Mouse (Mus musculus) layer of hippocampus, adult 18-20 months (tissue): ENCODE data around the gene Snx18. TPM values are rescaled to one million over a fixed set of nuclear protein-coding genes. Genes with fewer than 3 reads are reported as not detected.
A peak's percentile ranks its signal among the peaks of the same experiment; 100 is the strongest.

ENCODE experiments used
- DNase-seq, 2 experiments: peaks; one replicate each; pipeline ENCODE4 v3.0.0; 2022; ENCODE audit warnings: low spot score in 2 of 2
- total RNA-seq, 2 experiments: library from RNA; stranded (reverse); gene quantifications; 2 replicates each; pipeline ENCODE4 v1.2.3; 2021

Snx18 gene
- total RNA-seq, 2 experiments from 2014 or later = 22.7 to 23.5 TPM

GRCm38 (mm10) chr13:113572046-113572686 is 46.2 kb downstream of the Snx18 start:
- DNase-seq = no peak

DNA sequence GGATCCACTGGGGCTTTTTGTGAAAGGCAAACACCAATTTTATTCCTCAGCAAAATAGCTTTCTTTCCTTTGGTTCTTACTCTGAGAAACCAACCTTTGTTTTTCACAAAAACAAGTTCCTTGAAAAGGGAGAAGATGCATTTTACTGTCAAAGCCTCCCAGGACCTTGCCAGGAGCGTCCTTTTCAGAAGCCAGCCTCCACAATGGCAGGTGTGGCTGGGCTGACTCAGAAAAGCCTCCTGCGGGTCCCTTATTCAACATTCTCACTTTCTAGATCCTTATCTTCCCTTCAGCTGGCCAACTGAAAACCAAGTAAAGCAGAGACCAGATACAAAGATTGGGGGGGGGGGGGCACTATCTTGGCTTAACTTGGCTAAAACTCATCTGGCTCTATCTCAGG is 48.8 kb downstream of the Snx18 start:
- DNase-seq = no peak

GRCm38 (mm10) chr13:113566951-113567350 is 51.4 kb downstream of the Snx18 start:
- no peak for DNase-seq

DNA sequence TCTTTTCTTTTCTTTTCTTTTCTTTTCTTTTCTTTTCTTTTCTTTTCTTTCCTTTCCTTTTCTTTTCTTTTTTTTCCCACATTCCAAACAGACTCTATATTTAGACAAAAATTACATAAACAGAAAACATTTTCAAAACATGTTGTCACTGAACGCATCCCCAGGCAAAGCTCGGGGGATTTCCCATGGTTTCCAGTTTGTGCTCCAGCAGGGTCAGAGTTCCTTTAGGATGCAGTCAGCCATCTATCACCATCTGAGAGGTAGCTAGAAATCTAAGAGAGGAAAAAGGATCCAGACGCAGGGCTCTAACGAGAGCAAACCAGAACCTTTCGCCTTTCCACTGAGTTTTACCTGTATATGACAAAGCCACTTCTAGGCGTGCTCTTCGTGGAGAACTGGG is 52.0 kb downstream of the Snx18 start:
- DNase-seq = no peak

DNA sequence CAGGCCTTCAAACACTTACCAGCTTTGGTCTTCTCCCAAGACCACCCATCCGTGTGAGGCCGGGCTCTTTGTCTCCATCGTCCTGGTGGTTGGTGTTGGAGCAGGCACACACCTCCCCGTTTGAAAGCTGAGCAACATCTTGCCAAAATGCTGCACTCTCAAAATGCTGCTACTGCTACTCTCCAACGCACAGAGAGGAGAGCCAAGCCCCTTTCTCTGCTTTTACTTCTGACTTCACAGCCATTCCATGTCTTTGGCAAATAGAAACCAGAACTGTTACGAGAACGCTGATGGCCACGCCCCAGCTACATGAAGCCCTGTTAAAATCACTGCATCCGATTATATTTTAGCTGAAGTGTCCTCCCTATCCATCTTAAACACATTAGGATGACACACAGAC is 58.7 kb downstream of the Snx18 start:
- DNase-seq = no peak

- no peak for DNase-seq
These were observed 61.8 kb downstream of the Snx18 start for GRCm38 (mm10) chr13:113556538-113556937.

DNA sequence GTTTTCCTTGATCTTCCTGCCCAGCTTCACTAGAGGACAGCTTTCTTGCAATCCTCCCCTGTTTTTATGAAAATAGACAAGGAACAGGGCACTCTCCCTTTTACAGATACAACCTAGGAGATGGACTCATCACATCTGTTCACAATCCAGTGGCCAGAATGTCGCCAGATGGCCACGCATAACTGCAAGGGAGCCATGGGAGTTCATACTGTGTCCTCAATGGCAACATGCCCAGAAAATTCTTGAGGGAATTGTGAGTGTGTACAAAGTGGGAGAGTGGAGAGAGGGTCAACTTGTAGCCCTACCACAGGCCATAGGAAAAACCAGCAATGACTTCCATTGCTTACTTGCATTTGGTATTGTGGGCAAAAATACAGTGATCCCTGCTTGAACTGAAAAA is 63.1 kb downstream of the Snx18 start:
- DNase-seq = no peak

- no peak for DNase-seq
These were observed 64.6 kb downstream of the Snx18 start for GRCm38 (mm10) chr13:113553603-113554230.

GRCm38 (mm10) chr13:113552341-113552740 is 66.0 kb downstream of the Snx18 start:
- DNase-seq = no peak

- DNase-seq = peak in 1 of 2 experiments; percentile 7
These were observed 67.3 kb downstream of the Snx18 start for GRCm38 (mm10) chr13:113550866-113551565.

- no peak for DNase-seq
These were observed 69.3 kb downstream of the Snx18 start for GRCm38 (mm10) chr13:113549021-113549420.

- no peak for DNase-seq
These were observed 70.4 kb downstream of the Snx18 start for GRCm38 (mm10) chr13:113547807-113548426.

DNA sequence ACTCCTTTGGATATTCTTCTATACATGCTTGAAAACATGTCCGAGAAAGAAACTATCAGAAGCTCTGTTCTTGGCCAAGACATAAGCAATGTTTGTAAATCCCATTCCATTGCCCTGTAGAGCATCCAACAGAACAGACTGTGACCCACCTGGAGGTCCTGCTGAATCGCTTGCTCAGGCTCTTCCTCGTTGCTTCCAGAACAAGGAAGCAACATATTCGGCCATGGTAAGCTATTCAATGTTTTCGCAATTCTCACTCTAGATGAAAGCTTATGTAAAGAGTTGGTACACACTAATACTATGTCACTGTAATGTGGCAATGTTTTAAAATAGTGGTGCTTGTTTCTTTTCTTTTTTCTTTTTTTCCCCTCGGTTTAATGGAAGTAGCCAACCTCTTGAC is 76.0 kb downstream of the Snx18 start:
- no peak for DNase-seq

Other genes with a start within 250 kb of the Snx18 start
- gene Hspb3, start 45.1 kb upstream of the Snx18 start, total RNA-seq = 1 to 10 TPM in 1 of 2 experiments, under 1 TPM in 1; 0.99 to 2.2 TPM
- gene Arl15, start 175.9 kb upstream of the Snx18 start, total RNA-seq = 10 to 100 TPM; 57.4 to 61.0 TPM